Comparison of ENCODE assay signal across 11 mouse cellular contexts in the genomic region with DNA sequence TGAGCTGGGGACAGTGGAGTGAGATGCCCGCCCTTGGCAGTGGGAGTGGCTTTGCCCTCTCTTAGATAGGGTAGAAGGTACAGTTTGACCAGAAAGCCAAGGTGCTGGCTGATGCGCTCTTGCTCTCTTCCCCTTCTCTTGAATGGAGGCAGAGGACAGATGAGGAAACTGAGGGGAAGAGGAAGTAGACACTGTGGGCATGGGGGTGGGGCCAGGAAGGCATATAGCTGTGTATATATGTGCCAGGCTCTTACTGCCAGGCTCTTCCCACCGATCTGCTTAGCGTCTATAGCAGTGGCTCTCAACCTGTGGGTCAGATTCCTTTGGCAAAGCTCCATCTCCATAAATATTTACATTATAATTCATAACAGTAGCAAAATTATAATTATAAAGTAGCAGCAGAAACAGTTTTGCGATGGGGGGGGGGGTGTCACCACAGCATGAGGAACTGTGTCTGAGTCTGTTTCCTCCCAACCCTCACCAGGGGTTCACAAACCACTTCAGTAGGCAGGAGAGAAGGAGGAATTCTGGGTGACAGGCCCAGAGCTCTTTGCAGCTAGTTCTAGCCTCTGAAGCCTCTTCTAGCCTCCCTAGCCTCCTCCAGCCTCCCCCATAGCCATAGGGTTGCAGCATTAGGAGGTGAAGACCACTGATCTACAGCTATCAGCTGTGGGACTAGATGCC. TPM values are rescaled to one million over a fixed set of nuclear protein-coding genes. Genes with fewer than 3 reads are reported as not detected.
DNase-seq lines count a peak whose midpoint lies in the region; ATAC-seq lines count a peak whose summit lies in the region.
"Had no signal": no experiment of that assay in that cellular context is flagged by ENCODE, and none has a peak within 500 bp of the region (broad histone marks: within the 10 kb centered on the region; RNA-seq: fewer than 3 reads in every experiment).

No protein-coding gene starts in this region.

- DNase-seq in hindbrain, embryonic 10.5 days (ENCODE audit: low spot score) = no peak
- peak; percentile 37 for DNase-seq in thymus, postnatal 25 days
- DNase-seq in thymus, postnatal 10 days (ENCODE audit: low spot score in 2 of 2) = no peak
- DNase-seq in adipocyte (ENCODE audit: low spot score) = no peak
- no peak for DNase-seq in adrenal gland, postnatal 25 days
- no peak for DNase-seq in layer of hippocampus, postnatal 10 days (ENCODE audit: low spot score in 2 of 2)
- DNase-seq: gastrocnemius, postnatal 25 days had no signal

- no peak for ATAC-seq in hindbrain, embryonic 16.5 days
- peak; percentile 97 for ATAC-seq in megakaryocyte, adult 5-6 weeks (ENCODE audit: poor library complexity, severe bottlenecking)

- WGBS in hindbrain, embryonic 10.5 days = 91% methylated on average over 5 of the region's 5 CpGs
- 91% methylated on average over 5 of the region's 5 CpGs for WGBS in hindbrain, embryonic 16.5 days

- peaks cover 21% of the 10 kb centered on the region for H3K27me3 ChIP-seq in hindbrain, embryonic 10.5 days (ENCODE audit: insufficient read depth, poor library complexity, severe bottlenecking)
- no peaks in the 10 kb centered on the region for H3K27me3 ChIP-seq in hindbrain, embryonic 16.5 days (replicated peaks; ENCODE audit: control insufficient read depth, insufficient read depth, low read length)

- H3K36me3 ChIP-seq in hindbrain, embryonic 10.5 days = no peaks in the 10 kb centered on the region
- H3K36me3 ChIP-seq in hindbrain, embryonic 16.5 days (ENCODE audit: control insufficient read depth, insufficient read depth, low read length) = no peaks in the 10 kb centered on the region
- H3K36me3 ChIP-seq: hindbrain, embryonic 12.5 days; limb, embryonic 13.5 days had no signal

- 0 out of 2 replicates have a peak, but pooled peaks cover 6% of the 10 kb centered on the region for H3K9me3 ChIP-seq in hindbrain, embryonic 10.5 days
- H3K9me3 ChIP-seq in hindbrain, embryonic 16.5 days (ENCODE audit: control insufficient read depth, low read length) = no peaks in the 10 kb centered on the region
- H3K9me3 ChIP-seq: hindbrain, embryonic 12.5 days; limb, embryonic 13.5 days had no signal

- no peak overlapping the region for H3K9ac ChIP-seq in hindbrain, embryonic 16.5 days (ENCODE audit: low read depth, low read length)
- H3K9ac ChIP-seq: hindbrain, embryonic 12.5 days had no signal

- no peak overlapping the region for H3K4me2 ChIP-seq in hindbrain, embryonic 16.5 days (ENCODE audit: low read length)
- H3K4me2 ChIP-seq: hindbrain, embryonic 12.5 days; limb, embryonic 13.5 days had no signal

- peak overlapping the region; percentile 81 for H3K27ac ChIP-seq in hindbrain, embryonic 10.5 days
- no peak overlapping the region for H3K27ac ChIP-seq in hindbrain, embryonic 16.5 days (ENCODE audit: low read depth, low read length)
- H3K27ac ChIP-seq: hindbrain, embryonic 12.5 days; limb, embryonic 13.5 days had no signal

- H3K4me1 ChIP-seq in hindbrain, embryonic 10.5 days (replicated peaks) = peaks cover 58% of the 10 kb centered on the region
- H3K4me1 ChIP-seq in hindbrain, embryonic 16.5 days (ENCODE audit: control insufficient read depth, insufficient read depth, low read depth, low read length) = peaks cover 5% of the 10 kb centered on the region

- H3K4me3 ChIP-seq in hindbrain, embryonic 10.5 days = no peak overlapping the region
- no peak overlapping the region for H3K4me3 ChIP-seq in hindbrain, embryonic 16.5 days (ENCODE audit: low read length)
- H3K4me3 ChIP-seq: hindbrain, embryonic 12.5 days; limb, embryonic 13.5 days had no signal

RNA-seq across cellular contexts. Expression of a gene that starts 24.9 kb away (rescaled TPM):
- 10.0 and 13.9 TPM in 2 replicates for polyA plus RNA-seq in hindbrain, embryonic 10.5 days (2016; fragmentation: Nextera tagmentation; extraction: Ambion mirVana)
- polyA plus RNA-seq in hindbrain, embryonic 16.5 days (2015; fragmentation: Nextera tagmentation; extraction: Ambion mirVana) = 23.8 and 34.7 TPM in 2 replicates
- 4.9 and 6.7 TPM in 2 replicates for total RNA-seq in megakaryocyte, adult 5-6 weeks (2015)
- 5.0 and 6.3 TPM in 2 replicates for total RNA-seq in megakaryocyte, adult 5-6 weeks (2017)
- total RNA-seq in adrenal gland, postnatal 25 days (2021) = 10.0 and 12.3 TPM in 2 replicates
- total RNA-seq in layer of hippocampus, postnatal 10 days (2021) = 100 to 1,000 TPM; 171 TPM

Comparison
In these comparisons a context has a peak if more than half of its experiments do, and no peak if none do; other contexts are left out.
1. RNA of a gene that starts 24.9 kb away (total RNA-seq): 171 TPM in layer of hippocampus, postnatal 10 days; 10.0 to 12.3 TPM in adrenal gland, postnatal 25 days and 4.9 to 6.7 TPM in megakaryocyte, adult 5-6 weeks; every median in the first group is over 10 times any median in the second.